Mouse (Mus musculus): ENCODE measurements around the gene Pqlc2. TPM values are rescaled to one million over a fixed set of nuclear protein-coding genes. Genes with fewer than 3 reads are reported as not detected.

Gene Pqlc2
- polyA plus RNA-seq, 1 experiment = 10.1 TPM

- TF ChIP-seq EP300 (IDR thresholded peaks at IDR 0.05; ENCODE audit: insufficient read depth, low read depth, low read length) = no peak
- no peak for TF ChIP-seq CTCF (IDR thresholded peaks at IDR 0.05; ENCODE audit: low read depth, low read length)
- no peak for TF ChIP-seq POLR2A (IDR thresholded peaks at IDR 0.05; ENCODE audit: insufficient read depth, low read length)
- H3K27me3 ChIP-seq (ENCODE audit: control insufficient read depth, insufficient read depth, low read length, poor library complexity, severe bottlenecking) = no peaks in the 10 kb centered on the region
- no peak overlapping the region for H3K9ac ChIP-seq (ENCODE audit: low read depth, poor library complexity, severe bottlenecking)
- H3K9me3 ChIP-seq (replicated peaks; ENCODE audit: control insufficient read depth, insufficient read depth, low read length, poor library complexity, severe bottlenecking) = no peaks in the 10 kb centered on the region
- no peak overlapping the region for H3K27ac ChIP-seq (ENCODE audit: insufficient read depth, low read length)
- no peak overlapping the region for H3K4me3 ChIP-seq (ENCODE audit: low read depth, low read length)
- H3K4me1 ChIP-seq (ENCODE audit: control insufficient read depth, insufficient read depth, low read length) = peaks cover 2% of the 10 kb centered on the region
- H3K36me3 ChIP-seq (ENCODE audit: control insufficient read depth, insufficient read depth, low read length, poor library complexity, severe bottlenecking) = no peaks in the 10 kb centered on the region
These were observed 54.4 kb downstream of the Pqlc2 start for GRCm38 (mm10) chr4:139256146-139256545.

- no peaks in the 10 kb centered on the region for H3K9me3 ChIP-seq (replicated peaks; ENCODE audit: control insufficient read depth, insufficient read depth, low read length, poor library complexity, severe bottlenecking)
- H3K27ac ChIP-seq (ENCODE audit: insufficient read depth, low read length) = no peak overlapping the region
- H3K9ac ChIP-seq (ENCODE audit: low read depth, poor library complexity, severe bottlenecking) = no peak overlapping the region
- TF ChIP-seq EP300 (IDR thresholded peaks at IDR 0.05; ENCODE audit: insufficient read depth, low read depth, low read length) = no peak
- TF ChIP-seq CTCF (IDR thresholded peaks at IDR 0.05; ENCODE audit: low read depth, low read length) = no peak
- TF ChIP-seq POLR2A (IDR thresholded peaks at IDR 0.05; ENCODE audit: insufficient read depth, low read length) = no peak
- peaks cover 15% of the 10 kb centered on the region for H3K4me1 ChIP-seq (ENCODE audit: control insufficient read depth, insufficient read depth, low read length)
- H3K4me3 ChIP-seq (ENCODE audit: low read depth, low read length) = no peak overlapping the region
- H3K36me3 ChIP-seq (ENCODE audit: control insufficient read depth, insufficient read depth, low read length, poor library complexity, severe bottlenecking) = no peaks in the 10 kb centered on the region
- no peaks in the 10 kb centered on the region for H3K27me3 ChIP-seq (ENCODE audit: control insufficient read depth, insufficient read depth, low read length, poor library complexity, severe bottlenecking)
These were observed 57.3 kb downstream of the Pqlc2 start for GRCm38 (mm10) chr4:139253206-139253605.

- no peak overlapping the region for H3K9ac ChIP-seq (ENCODE audit: low read depth, poor library complexity, severe bottlenecking)
- TF ChIP-seq CTCF (IDR thresholded peaks at IDR 0.05; ENCODE audit: low read depth, low read length) (peak; percentile 67), POLR2A (IDR thresholded peaks at IDR 0.05; ENCODE audit: insufficient read depth, low read length) (no peak)
- peaks cover 18% of the 10 kb centered on the region for H3K4me1 ChIP-seq (ENCODE audit: control insufficient read depth, insufficient read depth, low read length)
- H3K9me3 ChIP-seq (replicated peaks; ENCODE audit: control insufficient read depth, insufficient read depth, low read length, poor library complexity, severe bottlenecking) = no peaks in the 10 kb centered on the region
- H3K4me3 ChIP-seq (ENCODE audit: low read depth, low read length) = no peak overlapping the region
- H3K36me3 ChIP-seq (ENCODE audit: control insufficient read depth, insufficient read depth, low read length, poor library complexity, severe bottlenecking) = no peaks in the 10 kb centered on the region
- no peaks in the 10 kb centered on the region for H3K27me3 ChIP-seq (ENCODE audit: control insufficient read depth, insufficient read depth, low read length, poor library complexity, severe bottlenecking)
- no peak overlapping the region for H3K27ac ChIP-seq (ENCODE audit: insufficient read depth, low read length)
These were observed 58.3 kb downstream of the Pqlc2 start for GRCm38 (mm10) chr4:139252051-139252760.

GRCm38 (mm10) chr4:139250886-139251285 lies 59.6 kb downstream of the Pqlc2 start:
- Histone ChIP-seq H3K9ac (ENCODE audit: low read depth, poor library complexity, severe bottlenecking) (no peak overlapping the region), H3K27me3 (ENCODE audit: control insufficient read depth, insufficient read depth, low read length, poor library complexity, severe bottlenecking) (no peaks in the 10 kb centered on the region), H3K27ac (ENCODE audit: insufficient read depth, low read length) (no peak overlapping the region), H3K36me3 (ENCODE audit: control insufficient read depth, insufficient read depth, low read length, poor library complexity, severe bottlenecking) (no peaks in the 10 kb centered on the region), H3K9me3 (replicated peaks; ENCODE audit: control insufficient read depth, insufficient read depth, low read length, poor library complexity, severe bottlenecking) (no peaks in the 10 kb centered on the region), H3K4me1 (ENCODE audit: control insufficient read depth, insufficient read depth, low read length) (peaks cover 18% of the 10 kb centered on the region), H3K4me3 (ENCODE audit: low read depth, low read length) (no peak overlapping the region)
- TF ChIP-seq CTCF (IDR thresholded peaks at IDR 0.05; ENCODE audit: low read depth, low read length) = no peak
- TF ChIP-seq EP300 (IDR thresholded peaks at IDR 0.05; ENCODE audit: insufficient read depth, low read depth, low read length) = no peak
- no peak for TF ChIP-seq POLR2A (IDR thresholded peaks at IDR 0.05; ENCODE audit: insufficient read depth, low read length)

GRCm38 (mm10) chr4:139250043-139250442 lies 60.5 kb downstream of the Pqlc2 start:
- H3K36me3 ChIP-seq (ENCODE audit: control insufficient read depth, insufficient read depth, low read length, poor library complexity, severe bottlenecking) = no peaks in the 10 kb centered on the region
- H3K27me3 ChIP-seq (ENCODE audit: control insufficient read depth, insufficient read depth, low read length, poor library complexity, severe bottlenecking) = no peaks in the 10 kb centered on the region
- no peak overlapping the region for H3K9ac ChIP-seq (ENCODE audit: low read depth, poor library complexity, severe bottlenecking)
- no peak overlapping the region for H3K4me3 ChIP-seq (ENCODE audit: low read depth, low read length)
- no peaks in the 10 kb centered on the region for H3K9me3 ChIP-seq (replicated peaks; ENCODE audit: control insufficient read depth, insufficient read depth, low read length, poor library complexity, severe bottlenecking)
- TF ChIP-seq POLR2A (IDR thresholded peaks at IDR 0.05; ENCODE audit: insufficient read depth, low read length) = no peak
- TF ChIP-seq EP300 (IDR thresholded peaks at IDR 0.05; ENCODE audit: insufficient read depth, low read depth, low read length) = no peak
- no peak for TF ChIP-seq CTCF (IDR thresholded peaks at IDR 0.05; ENCODE audit: low read depth, low read length)
- H3K27ac ChIP-seq (ENCODE audit: insufficient read depth, low read length) = no peak overlapping the region
- peaks cover 16% of the 10 kb centered on the region for H3K4me1 ChIP-seq (ENCODE audit: control insufficient read depth, insufficient read depth, low read length)

GRCm38 (mm10) chr4:139248736-139249135 lies 61.8 kb downstream of the Pqlc2 start:
- H3K9me3 ChIP-seq (replicated peaks; ENCODE audit: control insufficient read depth, insufficient read depth, low read length, poor library complexity, severe bottlenecking) = no peaks in the 10 kb centered on the region
- no peak for TF ChIP-seq POLR2A (IDR thresholded peaks at IDR 0.05; ENCODE audit: insufficient read depth, low read length)
- no peak for TF ChIP-seq EP300 (IDR thresholded peaks at IDR 0.05; ENCODE audit: insufficient read depth, low read depth, low read length)
- TF ChIP-seq CTCF (IDR thresholded peaks at IDR 0.05; ENCODE audit: low read depth, low read length) = no peak
- H3K27ac ChIP-seq (ENCODE audit: insufficient read depth, low read length) = peak overlapping the region; percentile 14; the same call in 1 of the 2 replicates
- peaks cover 16% of the 10 kb centered on the region for H3K4me1 ChIP-seq (ENCODE audit: control insufficient read depth, insufficient read depth, low read length)
- no peaks in the 10 kb centered on the region for H3K27me3 ChIP-seq (ENCODE audit: control insufficient read depth, insufficient read depth, low read length, poor library complexity, severe bottlenecking)
- H3K9ac ChIP-seq (ENCODE audit: low read depth, poor library complexity, severe bottlenecking) = no peak overlapping the region
- H3K36me3 ChIP-seq (ENCODE audit: control insufficient read depth, insufficient read depth, low read length, poor library complexity, severe bottlenecking) = peaks cover 2% of the 10 kb centered on the region; the same call in 1 of the 2 replicates
- H3K4me3 ChIP-seq (ENCODE audit: low read depth, low read length) = no peak overlapping the region
